Mouse (Mus musculus) gastrocnemius, postnatal 10 days (tissue): Measurements from ENCODE around the gene Dnm3. TPM values are rescaled to one million over a fixed set of nuclear protein-coding genes. Genes with fewer than 3 reads are reported as not detected.
A peak's percentile ranks its signal among the peaks of the same experiment; 100 is the strongest.

Experiments used
- DNase-seq: peaks from one replicate; pipeline ENCODE4 v3.0.0; 2021; ENCODE audit warnings: mixed read lengths
- total RNA-seq, 2 experiments: library from RNA; stranded (reverse); gene quantifications; 2 replicates each; pipeline ENCODE4 v1.2.3; 2021

The Dnm3 gene
- total RNA-seq, 2 experiments from 2014 or later = 6.3 to 8.6 TPM

GRCm38 (mm10) chr1:161983451-161983850 is 494.4 kb downstream of the Dnm3 start:
- no peak for DNase-seq

- no peak for DNase-seq
Observed at GRCm38 (mm10) chr1:161980626-161981298, 497.1 kb downstream of the Dnm3 start.

GRCm38 (mm10) chr1:161980046-161980445 is 497.8 kb downstream of the Dnm3 start:
- no peak for DNase-seq

GRCm38 (mm10) chr1:161979536-161979935 is 498.3 kb downstream of the Dnm3 start, which contains the start of gene 4930558K02Rik:
Gene 4930558K02Rik, minus strand, starts transcription at chr1:161979636.
- no peak for DNase-seq

- no peak for DNase-seq
Observed at GRCm38 (mm10) chr1:161978173-161978700, 499.6 kb downstream of the Dnm3 start.

GRCm38 (mm10) chr1:161977331-161977730 is 500.5 kb downstream of the Dnm3 start:
- no peak for DNase-seq

- DNase-seq = peak; percentile 69
Observed at GRCm38 (mm10) chr1:161976255-161977182, 501.3 kb downstream of the Dnm3 start.

GRCm38 (mm10) chr1:161972233-161972632 is 505.6 kb downstream of the Dnm3 start:
- DNase-seq = no peak

- DNase-seq = no peak
Observed at GRCm38 (mm10) chr1:161970874-161971273, 507.0 kb downstream of the Dnm3 start.

- peak; percentile 91 for DNase-seq
Observed at GRCm38 (mm10) chr1:161968589-161969407, 509.0 kb downstream of the Dnm3 start, which contains the start of gene Pigc. Gene Pigc, plus strand, starts transcription at chr1:161969186.

- DNase-seq = no peak
Observed at GRCm38 (mm10) chr1:161967936-161968335, 509.9 kb downstream of the Dnm3 start.

GRCm38 (mm10) chr1:161962465-161963377 is 515.1 kb downstream of the Dnm3 start:
- no peak for DNase-seq

GRCm38 (mm10) chr1:161957964-161958950 is 519.6 kb downstream of the Dnm3 start:
- no peak for DNase-seq

- no peak for DNase-seq
Observed at GRCm38 (mm10) chr1:161955846-161956245, 522.0 kb downstream of the Dnm3 start.

GRCm38 (mm10) chr1:161952599-161952998 is 525.2 kb downstream of the Dnm3 start:
- no peak for DNase-seq

GRCm38 (mm10) chr1:161951009-161951779 is 526.6 kb downstream of the Dnm3 start:
- DNase-seq = no peak

GRCm38 (mm10) chr1:161942082-161942481 is 535.8 kb downstream of the Dnm3 start:
- no peak for DNase-seq
